Mouse (Mus musculus): ENCODE data around the gene Hmbs.
A peak's percentile ranks its signal among the peaks of the same experiment; 100 is the strongest.

Hmbs gene

GRCm38 (mm10) chr9:44292490-44292889 is 51.5 kb downstream of the Hmbs start:
- peak; percentile 20 for DNase-seq (ENCODE audit: low read depth, low spot score)

- no peak for DNase-seq (ENCODE audit: low read depth, low spot score)
Measured at GRCm38 (mm10) chr9:44288959-44289291, 55.1 kb downstream of the Hmbs start.

GRCm38 (mm10) chr9:44288076-44288958 is 55.7 kb downstream of the Hmbs start, which contains the start of gene Abcg4:
Abcg4 (minus strand) TSS chr9:44288615.
- peak; percentile 25 for DNase-seq (ENCODE audit: low read depth, low spot score)

- DNase-seq (ENCODE audit: low read depth, low spot score) = peak; percentile 34
Measured at GRCm38 (mm10) chr9:44287401-44288075, 56.5 kb downstream of the Hmbs start.

GRCm38 (mm10) chr9:44287003-44287400 is 57.0 kb downstream of the Hmbs start:
- DNase-seq (ENCODE audit: low read depth, low spot score) = no peak
